Mouse (Mus musculus) MN1 (cell line): ENCODE results near the gene Scgb2b15.
"Not testable (repeated sequence)": the region's sequence is repeated elsewhere in the genome, so short reads cannot be mapped to it uniquely, and the experiment has no call there.

Experiments used
- DNase-seq: peaks from one replicate; pipeline ENCODE4 v3.0.0-alpha.2; 2016; ENCODE audit warnings: low spot score

The Scgb2b15 gene

DNA sequence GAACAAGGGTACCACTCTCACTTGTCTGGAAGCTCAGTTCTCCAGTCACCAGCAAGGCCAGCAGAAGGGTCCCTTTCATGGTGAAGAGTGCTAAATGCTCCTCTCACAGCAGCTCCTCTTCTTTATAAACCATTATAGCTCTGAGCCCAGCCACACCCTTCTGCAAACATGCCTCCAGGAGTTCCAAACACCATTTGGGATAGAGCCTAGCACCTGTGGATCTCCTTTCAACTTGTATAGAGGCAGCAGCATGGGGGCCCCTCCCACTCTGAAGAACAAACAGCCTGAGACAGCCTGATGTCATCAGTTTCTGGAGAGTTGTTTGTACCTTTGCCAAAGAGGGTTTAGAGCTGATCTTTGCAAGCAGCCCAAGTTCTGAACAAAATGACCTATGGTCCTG, at the start of gene Scgb2b15:
Gene Scgb2b15, minus strand, starts transcription at position 101 of the 400 bp plus-strand sequence.
- DNase-seq: not testable (repeated sequence)

DNA sequence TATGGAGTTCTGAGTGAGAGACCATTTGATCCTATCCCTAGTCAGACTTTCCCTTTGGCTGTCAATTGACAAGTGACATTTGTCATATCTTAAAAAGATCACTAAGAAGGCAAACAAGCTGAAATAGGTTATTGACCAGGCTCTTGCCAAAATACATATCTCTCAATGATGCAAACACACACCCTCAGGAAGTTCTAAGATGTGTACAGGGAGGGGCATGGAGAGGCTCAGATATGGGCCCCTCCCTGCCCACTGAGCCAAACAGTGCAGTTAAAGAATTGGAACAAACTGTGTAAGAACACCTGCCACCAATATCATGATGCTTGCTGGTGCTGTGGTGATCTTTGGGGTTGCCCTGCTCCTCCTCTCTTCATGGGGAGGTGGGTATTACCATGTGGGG, 6.8 kb upstream of the Scgb2b15 start, which contains the start of gene Scgb1b15:
Gene Scgb1b15, plus strand, starts transcription at position 301 of the 400 bp plus-strand sequence.
- DNase-seq: not testable (repeated sequence)
